Mouse (Mus musculus) c-Kit-positive CD71-positive TER-119-negative erythroid progenitor cells, embryonic 14.5 days (primary cell): ENCODE measurements around the gene Ptprg.

ENCODE experiments used
- DNase-seq: peaks from one replicate; pipeline ENCODE4 v3.0.0-alpha.2; 2013; ENCODE audit warnings: low read depth

The Ptprg gene

DNA sequence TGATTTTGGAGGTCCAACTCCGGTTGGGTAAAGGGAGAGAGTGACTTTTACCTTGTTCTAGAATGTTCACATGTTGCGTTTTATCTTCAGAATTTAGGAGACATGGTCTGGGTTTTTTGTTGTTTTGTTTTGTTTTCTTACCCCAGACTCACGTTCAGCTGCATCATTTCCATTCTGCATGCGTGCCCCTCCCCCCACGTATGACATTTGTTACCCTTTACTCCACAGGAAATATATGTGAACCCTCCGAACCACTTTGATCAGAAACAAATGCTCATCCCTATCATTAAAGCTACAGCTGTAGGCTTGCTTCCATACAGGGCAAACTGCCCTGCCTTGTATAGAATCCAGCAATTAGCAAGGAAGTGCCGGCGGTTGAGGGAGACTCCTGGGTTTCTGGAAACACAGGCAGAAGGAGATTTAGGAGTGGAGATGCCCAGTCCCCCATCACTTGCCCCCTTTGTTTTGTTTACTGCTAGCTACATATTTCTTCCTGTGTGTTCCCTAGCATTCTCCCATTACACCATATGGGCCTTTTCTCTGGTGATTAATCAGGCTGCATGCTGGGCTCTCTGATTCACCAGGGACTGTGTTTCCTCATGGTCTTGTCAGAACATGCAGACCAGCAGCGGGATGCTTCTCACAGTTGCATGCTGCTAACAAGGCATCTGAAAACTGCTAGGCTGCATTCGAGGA lies 130.2 kb downstream of the Ptprg start:
- no peak for DNase-seq

DNA sequence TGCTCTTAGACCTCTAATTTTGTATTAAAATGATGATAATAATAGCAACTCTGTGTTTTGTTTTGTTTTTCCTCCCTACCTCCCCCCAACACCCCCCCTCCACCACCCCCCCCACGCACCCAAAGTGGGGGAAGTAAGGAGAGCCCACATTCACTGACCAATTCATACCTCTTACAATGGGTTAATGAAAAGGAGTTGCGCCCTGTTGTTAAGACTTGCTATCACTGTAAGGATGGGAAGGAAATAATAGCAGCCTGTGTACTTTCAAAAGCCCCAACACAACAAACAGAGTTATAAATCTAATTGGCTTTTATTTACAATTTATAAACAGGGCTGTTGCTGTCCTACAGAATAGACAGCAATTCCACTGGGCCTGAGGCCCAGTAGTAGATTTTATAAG lies 130.8 kb downstream of the Ptprg start:
- no peak for DNase-seq

DNA sequence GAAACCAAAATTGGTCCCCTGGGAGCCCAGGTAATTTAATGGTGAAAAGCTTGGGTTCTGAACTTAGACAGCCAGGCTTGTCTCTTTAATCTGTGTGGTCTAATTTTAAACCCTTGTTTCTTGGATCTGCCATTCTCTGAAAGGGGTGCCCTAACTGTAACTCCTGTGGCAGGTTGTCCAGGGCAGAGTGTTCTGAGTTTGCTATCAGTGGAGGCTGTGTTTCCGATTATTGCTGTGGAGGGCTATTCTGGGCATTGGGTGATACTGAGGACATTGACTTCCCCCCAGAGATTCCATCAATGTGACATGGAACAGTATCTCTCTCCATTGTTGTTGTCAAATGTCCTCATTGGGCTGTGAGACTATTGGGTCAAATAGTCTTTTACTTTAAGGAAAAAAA lies 134.2 kb downstream of the Ptprg start:
- no peak for DNase-seq

DNA sequence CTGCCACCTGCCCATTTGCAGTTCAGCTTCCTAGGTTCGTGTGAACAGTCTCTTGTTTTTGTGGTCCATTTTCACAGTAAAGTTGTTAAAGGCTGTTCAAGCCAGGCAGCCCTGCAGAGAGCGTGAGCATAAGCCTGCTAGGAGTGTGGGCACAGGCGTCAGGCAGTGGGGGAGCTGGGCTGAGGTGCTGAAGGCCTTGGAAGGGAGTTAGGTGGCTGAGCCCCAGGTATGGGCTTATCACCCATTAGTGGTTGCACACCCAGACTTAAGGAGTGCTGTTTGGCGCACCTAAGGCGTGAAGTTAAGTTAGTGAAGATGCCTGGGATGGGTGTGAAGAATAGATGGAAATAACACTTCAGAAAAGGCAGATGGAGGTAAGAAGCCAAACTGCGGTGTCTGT lies 134.8 kb downstream of the Ptprg start:
- DNase-seq = no peak

DNA sequence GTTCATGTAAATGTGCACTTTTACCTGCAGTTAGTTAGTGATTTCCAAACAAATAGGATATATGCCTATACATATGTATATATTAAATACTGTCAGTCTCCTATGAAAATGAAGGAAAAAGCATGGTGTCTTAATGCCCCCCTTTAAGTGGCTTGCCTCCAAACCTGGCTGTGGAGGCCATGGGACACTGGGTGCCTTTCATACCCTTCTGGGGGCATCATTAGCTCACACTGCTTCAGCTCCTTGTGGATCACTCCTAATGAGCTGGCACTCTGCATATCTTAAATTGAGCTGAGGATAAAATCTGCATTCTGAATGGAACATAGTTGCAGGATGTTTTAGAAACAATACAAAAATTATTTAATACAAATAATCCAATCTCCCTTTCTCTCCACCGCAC lies 136.7 kb downstream of the Ptprg start:
- DNase-seq = no peak

DNA sequence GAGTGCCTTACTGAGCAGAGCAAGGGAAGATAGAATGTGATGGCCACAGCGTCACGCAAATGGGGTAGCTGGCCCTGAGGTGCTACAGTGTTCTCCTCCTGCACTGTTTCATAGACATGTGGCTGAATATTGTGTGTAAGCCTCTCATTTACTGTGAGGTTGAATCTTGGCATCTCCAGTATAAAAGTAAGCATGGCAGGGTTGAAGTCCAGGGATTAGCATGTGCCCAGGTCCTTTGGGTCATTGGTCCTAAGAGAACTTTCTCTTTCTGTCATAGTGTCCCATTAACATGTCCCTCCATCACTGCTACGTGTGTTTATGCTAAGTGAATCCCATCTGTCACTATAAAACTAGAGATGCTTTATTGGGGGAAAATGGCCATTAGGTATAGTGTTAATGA lies 138.2 kb downstream of the Ptprg start:
- no peak for DNase-seq

DNA sequence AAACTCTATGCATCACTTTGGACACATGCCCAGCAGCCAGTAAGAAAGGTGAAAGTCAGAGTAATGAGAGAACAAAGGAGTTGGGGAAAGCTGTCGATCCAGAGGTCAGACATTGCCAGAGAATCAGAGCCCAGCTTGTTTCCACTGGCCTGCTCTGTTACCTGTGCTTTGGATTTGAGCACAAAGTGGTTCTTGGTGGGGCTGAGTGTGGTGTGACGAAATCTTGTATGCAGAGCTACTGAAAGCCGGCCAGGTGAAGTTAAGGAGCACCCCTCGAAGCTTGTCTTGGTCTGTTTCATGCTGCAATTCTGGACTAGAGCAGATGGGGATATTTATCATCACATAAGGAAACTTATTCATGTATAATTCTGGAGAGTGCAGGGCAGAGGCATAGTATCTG lies 145.5 kb downstream of the Ptprg start:
- no peak for DNase-seq

DNA sequence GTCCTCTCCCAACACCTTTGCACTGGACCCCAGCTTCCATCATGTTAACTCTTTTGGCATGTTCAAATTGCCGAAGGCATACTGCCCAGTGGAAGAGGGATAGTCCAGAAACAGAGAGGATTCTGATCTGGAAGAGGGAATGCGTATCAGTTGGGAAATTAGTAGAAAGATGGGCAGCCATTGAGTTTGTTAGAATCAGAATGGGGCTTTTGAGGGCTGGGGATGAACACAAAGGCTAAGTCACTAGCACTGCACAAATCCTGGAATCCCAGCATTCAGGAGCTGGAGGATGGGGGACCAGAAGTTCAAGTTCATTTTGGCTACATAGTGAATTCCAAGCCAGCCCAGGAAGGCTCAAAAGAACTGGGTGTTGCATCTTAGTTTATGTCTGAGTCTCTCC lies 146.3 kb downstream of the Ptprg start:
- no peak for DNase-seq

DNA sequence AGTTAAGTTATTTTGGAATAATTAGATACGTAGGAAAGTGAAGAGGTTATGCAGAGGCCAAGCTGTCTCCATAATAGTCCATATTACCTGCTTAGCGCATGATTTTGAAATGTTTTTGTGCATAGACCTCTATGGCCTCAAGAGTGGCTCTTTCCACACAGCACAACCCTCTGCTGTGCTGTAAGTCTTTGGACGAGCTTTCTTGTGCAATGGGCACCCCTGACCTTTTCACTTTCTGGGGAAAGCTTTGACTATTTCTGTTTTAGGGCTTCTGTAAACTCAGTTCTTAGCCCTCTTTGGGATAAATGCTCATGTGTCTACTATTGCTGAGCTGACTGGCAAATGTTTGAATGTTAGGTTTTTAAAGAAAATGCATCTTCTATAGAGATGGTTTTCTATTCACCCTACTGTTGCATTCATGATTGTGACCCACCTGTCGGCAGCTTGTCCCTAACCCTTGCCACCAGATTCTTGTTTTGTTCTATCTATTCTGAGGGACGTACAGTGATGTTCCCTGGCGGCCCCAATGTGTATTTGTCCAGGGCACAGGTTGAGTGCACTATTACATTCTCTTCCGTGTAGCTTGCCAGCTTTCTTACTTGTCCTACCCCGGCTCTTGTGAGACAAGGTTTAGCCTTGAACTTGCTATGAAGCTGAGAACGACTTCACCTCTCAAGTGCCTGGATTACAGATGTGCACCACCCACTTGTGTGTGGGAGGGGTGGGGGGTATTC lies 148.4 kb downstream of the Ptprg start:
- no peak for DNase-seq

DNA sequence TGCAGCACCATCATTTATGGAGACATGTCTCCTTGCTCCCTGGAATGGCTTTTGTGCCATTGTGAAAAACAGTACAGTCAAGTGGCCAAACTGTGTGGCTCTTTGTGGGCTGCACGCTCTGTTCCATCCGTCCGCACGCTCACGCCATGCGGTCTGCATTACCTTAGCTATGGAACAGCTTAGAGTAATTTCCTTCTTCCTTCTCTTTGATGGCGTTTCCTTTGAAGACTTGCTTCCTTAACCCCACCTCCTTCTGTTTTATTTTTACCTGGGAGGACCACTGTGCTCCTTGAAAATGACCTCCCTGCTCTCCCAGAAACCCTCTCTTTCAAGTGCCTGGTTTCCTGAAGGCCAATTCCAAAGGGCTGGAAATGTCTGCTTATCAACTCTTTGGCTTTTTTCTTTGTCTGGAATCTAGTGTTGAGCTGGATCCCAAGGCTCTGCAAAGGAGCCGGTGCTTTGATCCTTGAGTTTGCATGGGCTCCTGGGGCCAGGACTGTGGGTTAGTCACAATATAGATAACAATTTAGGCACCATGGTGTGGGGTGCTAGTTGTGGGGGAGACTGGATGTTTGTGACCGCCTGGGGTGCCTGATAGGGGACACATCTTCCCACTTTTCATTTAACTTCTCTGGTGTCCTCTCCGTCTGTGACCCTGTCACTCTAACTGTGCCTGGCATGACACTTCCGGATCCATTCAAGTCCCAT lies 149.6 kb downstream of the Ptprg start:
- no peak for DNase-seq

DNA sequence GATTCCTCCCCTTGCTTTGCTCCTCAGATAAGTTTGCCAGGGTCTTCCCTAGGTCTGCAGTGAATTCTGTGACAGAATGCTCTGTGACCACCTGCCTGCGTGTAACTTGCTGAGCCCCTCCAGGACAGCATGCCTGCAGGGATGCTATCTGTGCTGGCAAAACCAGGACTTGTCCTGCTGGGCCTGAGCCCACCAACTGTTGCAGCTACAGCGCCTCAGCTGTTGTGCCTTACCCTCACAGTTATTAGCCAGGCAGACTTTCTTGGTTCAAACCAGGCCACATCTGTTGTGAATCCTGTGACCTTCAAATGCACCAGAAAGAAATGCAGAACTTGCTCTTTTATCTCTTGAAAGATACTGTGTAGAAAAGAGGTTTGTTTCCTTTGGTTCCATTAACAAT lies 151.5 kb downstream of the Ptprg start:
- DNase-seq = no peak

DNA sequence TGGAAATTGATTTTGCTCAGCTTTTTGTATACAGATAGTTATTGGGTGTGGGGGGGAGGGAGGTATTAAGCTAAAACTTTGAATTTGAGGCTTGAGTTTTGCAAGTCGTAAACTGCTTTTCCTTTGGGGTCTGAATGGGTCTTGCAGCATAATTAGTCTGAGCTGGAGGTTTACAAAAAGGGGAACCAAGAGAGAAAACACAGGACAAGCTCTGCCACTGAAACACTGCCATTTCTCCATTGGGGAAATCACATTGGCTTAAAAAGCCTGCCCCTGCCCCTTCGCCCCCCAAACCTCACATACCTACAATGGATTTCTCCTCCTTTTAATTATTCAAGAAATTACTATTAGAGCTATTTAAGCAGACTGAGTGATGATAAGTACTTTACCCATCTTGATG lies 156.0 kb downstream of the Ptprg start:
- no peak for DNase-seq

DNA sequence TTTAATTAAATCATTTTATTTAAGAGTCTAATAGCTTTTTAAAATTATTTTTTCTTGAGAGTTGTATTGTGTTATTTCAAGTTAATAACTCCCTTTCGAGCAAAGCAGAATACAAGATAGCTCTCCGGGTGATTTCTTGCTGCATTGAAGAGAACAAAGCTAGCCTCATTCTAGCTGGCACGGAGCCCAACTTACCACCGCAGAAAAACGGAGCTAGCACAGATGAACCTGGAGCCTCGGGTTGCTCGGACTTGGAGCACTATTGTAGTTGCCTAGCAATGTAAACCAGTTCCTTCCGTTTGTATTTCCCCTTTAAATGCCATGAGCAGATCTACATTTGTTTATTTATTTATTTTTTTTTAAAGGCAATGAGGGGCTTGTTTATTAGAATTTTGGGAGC lies 156.5 kb downstream of the Ptprg start:
- no peak for DNase-seq

DNA sequence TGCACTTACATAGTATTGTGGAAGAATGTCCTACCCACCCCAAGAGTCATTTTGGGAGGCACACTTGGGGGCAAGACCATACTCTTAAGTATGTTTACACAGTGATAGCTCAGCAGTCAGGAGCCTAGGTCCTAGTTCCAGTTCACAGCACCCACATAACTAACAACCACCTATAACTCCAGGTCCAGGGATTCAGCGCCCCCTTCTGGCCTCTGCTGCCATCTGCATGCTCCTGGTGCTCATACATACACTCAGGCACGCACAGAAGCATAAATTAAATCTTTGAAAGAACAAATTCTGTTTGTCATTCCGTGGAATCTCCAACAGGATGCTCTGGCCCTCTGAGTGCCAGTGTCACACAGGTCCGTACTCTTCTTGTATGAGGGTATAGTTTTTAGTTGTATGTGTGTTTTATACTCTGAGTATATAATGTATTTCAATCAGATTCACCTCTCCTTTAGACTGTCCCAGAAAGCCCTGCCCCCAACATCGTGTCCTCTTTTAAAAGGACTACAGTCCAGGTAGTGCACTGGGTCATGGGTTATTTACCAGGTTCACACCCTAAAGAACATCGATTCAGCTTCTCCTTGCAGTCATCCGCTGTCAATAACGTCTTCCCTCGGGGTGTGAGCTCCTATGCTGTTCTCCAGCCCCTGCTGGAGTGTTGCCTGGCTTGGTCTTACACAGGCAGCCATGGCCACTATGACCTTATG lies 157.2 kb downstream of the Ptprg start:
- no peak for DNase-seq

DNA sequence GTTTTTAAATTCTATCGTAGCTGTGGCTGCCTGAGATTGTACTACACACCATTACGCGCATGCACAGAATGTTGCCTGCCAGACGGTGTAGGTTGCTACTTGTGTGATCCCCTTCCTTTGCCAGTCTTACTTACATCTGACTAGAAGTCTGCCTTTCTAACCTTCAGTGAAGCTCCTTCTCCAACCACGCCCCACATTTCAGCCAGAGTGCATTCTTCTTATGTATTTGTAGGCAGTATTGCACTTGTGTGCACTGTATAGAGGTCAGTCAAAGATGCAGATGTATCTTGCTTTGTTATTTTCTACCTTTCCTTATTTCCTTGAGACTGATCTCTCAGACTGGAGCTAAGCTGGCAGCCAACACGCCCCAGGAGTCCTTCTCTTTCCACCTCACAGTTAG lies 158.8 kb downstream of the Ptprg start:
- no peak for DNase-seq

DNA sequence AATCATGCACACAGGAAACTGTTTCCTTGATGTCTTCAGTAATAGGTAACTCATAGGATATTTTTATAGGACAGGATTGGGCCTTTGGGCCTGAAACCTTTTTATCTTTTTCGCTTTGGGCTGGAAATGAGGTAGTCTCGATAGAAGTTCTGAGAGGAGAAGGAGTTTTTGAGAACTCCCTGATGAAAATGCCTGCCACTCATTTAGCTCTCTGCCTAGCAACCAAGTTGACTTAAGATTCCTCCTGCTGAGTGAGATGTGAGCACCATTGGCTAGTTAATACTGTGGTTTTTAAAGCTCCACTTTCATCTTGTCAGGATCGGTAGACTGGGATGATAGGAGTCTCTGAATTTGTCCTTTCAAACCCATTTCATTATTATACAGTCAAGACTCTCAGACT lies 162.9 kb downstream of the Ptprg start:
- no peak for DNase-seq

DNA sequence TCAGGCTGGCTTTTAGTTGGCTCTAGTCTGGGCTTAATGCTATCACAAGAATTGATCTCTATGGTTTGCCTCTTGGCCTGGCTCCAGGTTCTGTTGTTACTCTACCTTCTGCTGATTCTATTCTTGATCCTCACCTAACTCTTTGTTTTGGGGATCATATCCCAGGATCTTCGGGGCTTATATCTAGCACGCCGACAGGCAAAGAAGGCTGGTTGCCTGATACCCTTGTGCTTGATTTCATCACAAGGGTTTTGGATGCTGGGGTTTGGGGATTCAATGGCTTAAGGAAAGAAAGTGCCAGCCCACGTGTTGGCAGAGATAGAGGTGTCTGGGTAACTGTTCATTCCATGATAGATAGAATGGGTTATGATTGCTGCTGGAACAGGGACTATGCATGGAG lies 164.9 kb downstream of the Ptprg start:
- DNase-seq = no peak

DNA sequence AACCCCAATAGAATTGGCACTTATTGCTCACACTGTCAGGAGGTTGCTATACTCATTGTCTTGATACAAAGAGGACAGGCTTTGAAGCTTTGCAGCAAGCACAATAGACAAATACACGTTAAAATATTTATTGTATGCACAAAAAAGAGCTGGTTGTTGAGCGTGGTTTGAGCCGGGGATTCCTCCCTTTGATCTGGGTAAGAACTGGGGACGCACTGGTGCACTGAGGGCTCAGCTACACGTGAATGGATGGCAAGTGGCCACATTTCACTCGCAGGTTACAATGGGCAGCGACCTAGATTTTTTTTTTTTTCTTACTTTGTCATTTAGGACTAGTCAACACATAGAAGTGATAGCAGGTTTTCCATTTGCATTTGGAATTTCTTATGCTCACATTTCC lies 165.9 kb downstream of the Ptprg start:
- DNase-seq = no peak

DNA sequence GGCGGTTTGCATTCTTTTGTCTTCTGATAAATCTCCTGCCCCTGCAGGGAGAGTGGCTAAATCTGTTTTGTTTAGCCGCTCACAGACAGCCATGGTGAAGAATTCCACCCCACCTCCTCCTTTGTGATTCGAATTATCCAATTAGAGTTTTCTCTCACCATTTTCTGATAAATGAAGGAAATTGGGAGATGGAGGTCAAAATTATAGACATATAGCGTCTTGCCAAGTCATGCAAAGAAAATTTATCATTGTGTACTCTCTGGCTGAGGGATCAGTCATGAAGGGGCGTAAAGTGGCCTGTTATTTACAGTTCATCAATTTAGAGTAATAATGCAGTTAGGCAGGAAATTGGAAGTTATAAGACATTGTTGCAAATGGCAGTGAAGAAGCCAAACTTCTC lies 168.8 kb downstream of the Ptprg start:
- DNase-seq = no peak

DNA sequence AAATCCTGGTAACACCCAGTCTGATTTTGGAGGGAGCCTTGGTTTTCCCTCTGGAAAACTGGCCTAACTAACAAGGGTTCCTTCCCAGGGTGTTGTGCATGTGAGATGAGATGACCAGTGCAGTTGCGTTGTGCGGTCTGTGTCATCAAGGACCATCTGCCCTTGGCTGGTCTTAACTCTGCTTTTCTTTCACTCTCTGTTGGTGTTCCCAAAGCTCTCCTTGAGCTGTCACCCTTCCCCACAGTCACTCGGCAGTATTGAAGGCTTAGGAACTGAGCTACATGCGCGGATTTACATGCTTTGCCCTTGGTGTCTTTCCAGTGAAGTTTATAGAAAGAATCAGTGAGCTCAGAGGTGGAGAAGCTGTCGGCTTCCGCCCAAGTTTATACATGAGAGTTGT lies 170.5 kb downstream of the Ptprg start:
- no peak for DNase-seq

DNA sequence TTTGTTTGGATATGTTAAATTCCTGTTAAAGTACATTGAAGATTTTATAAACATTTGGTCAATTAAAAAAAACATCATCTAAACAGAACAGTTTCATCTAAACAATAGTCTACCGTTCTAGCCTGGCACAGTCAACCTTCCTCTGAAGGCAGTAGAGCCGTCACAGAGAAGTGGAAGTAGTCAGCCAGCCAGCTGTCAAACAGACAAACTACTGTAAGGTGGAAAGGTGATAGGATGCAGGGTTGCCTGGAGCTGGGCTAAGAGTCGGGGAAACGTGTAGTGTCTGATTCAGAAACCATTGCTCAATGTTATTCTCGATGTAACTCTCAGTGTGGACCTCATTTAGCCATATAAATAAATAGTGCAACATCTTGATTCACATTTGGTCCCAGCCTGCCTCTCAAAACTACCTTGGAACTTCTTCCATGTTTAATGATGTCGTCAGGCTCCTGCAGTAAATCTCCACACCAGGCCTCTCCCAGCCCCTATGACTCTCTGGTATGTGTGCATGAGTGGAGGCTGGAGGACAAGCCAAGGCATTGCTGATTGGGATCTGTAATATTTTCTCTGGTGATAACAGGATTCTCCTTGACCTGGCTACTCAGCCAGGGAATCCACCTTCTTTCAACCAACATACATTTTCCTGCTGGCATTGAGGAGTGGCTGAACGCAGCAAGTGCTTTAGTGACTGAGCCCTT lies 178.0 kb downstream of the Ptprg start:
- no peak for DNase-seq

DNA sequence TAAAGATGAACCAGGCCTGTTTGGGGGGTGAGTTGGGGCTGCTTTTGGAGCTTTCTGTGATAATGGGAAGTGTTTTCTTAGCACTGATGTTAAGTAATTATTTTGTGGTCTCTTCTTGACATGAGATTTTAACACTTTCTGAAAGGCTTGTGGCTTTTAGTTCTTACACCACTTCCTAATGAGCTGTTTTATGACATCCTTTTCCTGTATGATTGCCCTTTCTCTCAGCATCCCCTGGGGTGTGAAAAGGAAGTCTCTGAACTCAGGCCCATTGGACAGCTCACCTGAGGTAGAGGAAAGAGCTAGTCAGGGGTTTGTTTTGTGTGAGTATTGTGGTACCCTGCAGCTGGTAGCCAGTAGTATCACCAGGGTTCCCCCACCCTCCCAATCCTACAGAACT lies 179.0 kb downstream of the Ptprg start:
- no peak for DNase-seq
